Mouse (Mus musculus) ES-Bruce4 (cell line): ENCODE data around the gene Nudt15.

Experiments used
- CTCF ChIP-seq: IDR thresholded peaks from one replicate; pipeline ENCODE4 v1.8.1; 2011; ENCODE audit warnings: low read depth, low read length
- POLR2A ChIP-seq: IDR thresholded peaks from one replicate; pipeline ENCODE4 v1.8.1; 2011; ENCODE audit warnings: low read length; ENCODE audit not compliant: insufficient read depth

DNA sequence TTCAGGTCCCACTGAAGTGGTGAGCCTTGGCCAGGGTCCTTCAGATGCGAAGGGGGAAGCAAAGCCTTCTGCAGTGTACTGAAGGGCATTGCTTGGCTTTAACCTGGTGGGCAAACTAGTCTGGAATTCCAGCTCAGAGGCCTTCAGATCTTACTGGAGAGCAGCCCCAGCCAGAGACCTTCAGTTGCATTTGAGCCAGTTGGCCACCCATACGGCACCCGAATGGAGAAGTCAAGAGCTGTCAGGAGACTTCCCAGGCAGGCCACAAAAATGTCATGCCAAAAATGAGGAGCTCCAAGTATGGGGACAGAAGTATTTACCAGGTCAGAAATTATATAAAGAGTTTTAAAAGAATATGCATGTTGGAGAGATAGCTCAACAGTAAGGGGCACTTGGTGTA, at the start of gene Nudt15:
- no peak for TF ChIP-seq CTCF
- TF ChIP-seq POLR2A, result no peak
